Mouse (Mus musculus) CD4-positive, CD25-positive, alpha-beta regulatory T cell (primary cell): ENCODE results near the gene Xlr3b. TPM values are rescaled to one million over a fixed set of nuclear protein-coding genes. Genes with fewer than 3 reads are reported as not detected.

ENCODE experiments used
- polyA plus RNA-seq: library from polyadenylated mRNA; unstranded; fragments of 100-300 nt; shearing (Covaris generic); gene quantifications from one replicate; pipeline ENCODE4 v1.2.1, GENCODE M21; 2017

Gene Xlr3b
- polyA plus RNA-seq = 11.8 TPM

DNA sequence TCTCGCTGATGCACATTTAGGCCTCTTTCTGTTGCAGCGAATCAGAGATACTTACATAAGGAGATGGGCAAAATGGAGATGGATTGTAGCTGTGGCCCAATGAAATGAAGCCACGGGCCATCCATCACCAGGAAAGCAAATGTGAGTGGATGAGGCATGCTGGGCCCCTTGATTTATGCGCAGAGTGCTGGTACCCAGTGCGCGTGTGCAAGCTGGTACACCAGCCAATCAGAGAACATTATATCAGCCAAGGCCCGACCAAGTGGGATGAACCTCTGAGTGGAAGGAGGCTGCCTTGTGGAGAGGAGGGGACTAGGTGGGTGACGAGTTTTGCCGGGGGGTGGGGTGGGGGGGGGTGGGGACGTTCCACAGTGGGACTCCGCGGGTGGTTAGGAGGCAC, at the start of gene Xlr3b:
TSS of gene Xlr3b (plus strand) at position 274 of the 400 bp plus-strand sequence.

DNA sequence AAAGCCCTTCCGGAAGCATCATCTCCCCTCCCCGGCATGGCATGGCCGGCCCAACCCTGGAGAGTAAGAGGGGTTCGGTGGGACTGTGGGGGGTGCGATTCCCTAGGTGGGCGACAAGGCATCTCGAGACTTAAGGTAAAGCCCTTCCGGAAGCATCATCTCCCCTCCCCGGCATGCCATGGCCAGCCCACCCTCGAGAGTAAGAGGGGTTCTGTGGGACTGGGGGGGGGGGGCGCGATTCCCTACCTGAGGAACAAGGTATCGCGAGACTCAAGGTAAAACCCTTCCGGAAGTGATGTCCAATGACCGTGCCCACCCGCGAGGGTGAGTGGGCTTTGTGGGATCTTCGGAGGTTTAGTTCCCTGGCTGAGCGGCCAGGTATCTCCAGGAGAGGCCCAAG, 43.5 kb upstream of the Xlr3b start, which contains the start of gene Xlr5b:
TSS of gene Xlr5b (plus strand) at position 301 of the 400 bp plus-strand sequence.

DNA sequence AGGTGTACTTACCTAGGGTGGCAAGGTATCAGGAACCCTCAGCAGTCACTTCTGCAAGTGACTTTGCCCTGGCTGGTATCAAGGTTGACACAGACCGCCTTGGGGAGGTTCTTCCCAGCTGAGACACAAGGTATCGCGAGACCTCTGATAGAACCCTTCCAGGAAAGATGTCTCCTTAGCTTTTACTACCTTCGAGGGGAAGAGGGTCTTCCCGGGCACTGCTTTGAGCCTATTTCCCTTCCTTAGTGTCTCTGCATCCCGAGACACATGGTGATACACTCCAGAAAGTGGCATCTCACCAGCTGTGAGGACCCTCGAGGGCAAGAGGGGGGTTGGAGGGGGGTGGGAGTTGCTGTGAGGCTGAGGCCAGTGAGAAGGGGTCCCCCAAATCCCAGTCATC, 42.7 kb upstream of the Xlr3b start, which contains the start of gene DXBay18:
TSS of gene DXBay18 (minus strand) at position 101 of the 400 bp plus-strand sequence.

DNA sequence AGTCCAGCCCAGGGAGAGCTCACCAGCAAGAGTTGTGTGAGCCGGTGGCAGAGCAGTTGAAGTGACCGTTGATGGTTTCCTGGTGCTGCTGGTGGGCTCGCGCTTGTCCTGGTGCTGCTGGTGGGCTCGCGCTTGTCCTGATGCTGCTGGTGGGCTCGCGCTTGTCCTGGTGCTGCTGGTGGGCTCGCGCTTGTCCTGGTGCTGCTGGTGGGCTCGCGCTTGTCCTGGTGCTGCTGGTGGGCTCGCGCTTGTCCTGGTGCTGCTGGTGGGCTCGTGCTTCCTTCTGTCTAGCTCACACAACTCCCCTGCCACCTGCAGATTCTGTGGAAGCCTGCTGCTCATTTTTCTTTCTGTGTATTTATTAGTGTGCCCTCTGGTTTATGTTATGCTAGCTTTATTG, 15.1 kb upstream of the Xlr3b start, which contains the start of gene Spin2d:
TSS of gene Spin2d (minus strand) at position 101 of the 400 bp plus-strand sequence.

DNA sequence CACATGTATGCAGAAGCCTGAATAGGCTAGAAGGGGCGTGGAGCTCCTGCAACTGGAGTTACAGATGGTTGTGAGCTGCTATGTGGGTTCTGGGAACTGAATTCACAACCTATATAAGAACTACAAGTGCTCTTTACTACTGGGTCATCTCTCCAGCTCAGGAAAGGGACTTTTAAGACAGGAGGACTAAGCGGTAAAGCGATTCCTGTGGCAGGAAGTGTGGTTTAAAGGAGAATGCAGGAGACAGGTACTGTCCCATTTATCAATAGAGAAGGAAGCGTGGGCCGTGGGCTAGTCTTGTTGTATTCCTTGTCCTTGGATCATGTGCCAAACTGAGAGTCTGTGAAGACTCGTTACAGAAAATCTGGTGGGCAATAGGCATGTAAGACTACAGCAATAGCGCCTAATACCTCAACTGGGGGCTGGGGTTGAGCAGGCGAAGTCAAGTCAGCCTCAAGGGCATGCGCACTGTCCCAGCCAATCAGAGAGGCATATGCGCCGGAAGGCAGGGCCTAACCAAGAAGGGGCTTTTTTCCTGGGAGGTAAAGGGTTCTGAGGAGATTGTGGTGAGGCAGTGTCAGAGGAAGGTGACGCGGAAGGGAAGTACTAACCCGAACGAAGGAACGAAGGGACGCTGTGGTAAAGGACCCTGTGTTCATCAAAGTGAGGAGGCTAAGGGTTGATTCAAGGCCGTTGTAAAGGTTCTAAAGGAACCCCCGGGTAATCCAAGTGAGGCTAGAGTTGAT, 22.0 kb downstream of the Xlr3b start, which contains the start of gene Xlr4b:
TSS of gene Xlr4b (plus strand) at position 515 of the 746 bp plus-strand sequence.

DNA sequence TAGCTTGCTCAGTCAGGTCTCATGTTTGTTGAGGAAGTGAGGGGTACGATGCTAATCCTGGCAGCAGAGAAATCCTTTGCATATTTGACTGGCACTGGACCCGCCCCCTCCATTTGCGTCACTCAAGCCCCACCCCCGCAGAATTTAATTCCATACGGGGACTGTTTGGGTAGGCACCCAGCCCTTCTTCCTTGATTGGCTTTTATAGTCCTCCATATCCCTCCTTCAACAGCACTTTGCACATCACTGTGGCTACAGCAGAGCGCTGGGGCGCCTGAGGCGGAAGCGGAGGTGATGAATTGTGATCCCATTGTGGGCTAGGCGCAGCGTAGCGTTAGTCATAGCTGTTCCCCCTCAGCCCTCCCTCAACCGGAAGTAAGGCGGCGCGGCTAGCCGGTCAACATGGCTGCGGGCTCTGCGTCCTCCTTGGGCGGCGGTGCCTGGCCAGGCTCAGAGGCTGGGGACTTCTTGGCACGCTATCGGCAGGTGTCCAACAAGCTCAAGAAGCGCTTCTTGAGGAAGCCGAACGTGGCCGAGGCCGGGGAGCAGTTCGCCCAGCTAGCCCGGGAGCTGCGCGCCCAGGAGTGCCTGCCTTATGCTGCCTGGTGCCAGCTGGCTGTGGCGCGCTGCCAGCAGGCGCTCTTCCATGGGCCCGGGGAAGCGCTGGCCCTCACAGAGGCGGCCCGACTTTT, 36.1 kb downstream of the Xlr3b start, which contains the start of gene F8a:
TSS of gene F8a (plus strand) at position 378 of the 692 bp plus-strand sequence.

DNA sequence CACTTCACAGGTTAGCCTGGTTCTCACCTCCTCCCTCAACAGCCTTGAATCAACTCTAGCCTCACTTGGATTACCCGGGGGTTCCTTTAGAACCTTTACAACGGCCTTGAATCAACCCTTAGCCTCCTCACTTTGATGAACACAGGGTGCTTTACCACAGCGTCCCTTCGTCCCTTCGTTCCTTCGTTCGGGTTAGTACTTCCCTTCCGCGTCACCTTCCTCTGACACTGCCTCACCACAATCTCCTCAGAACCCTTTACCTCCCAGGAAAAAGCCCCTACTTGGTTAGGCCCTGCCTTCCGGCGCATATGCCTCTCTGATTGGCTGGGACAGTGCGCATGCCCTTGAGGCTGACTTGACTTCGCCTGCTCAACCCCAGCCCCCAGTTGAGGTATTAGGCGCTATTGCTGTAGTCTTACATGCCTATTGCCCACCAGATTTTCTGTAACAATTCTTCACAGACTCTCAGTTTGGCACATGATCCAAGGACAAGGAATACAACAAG, 50.9 kb downstream of the Xlr3b start, which contains the start of gene Xlr4c:
TSS of gene Xlr4c (minus strand) at position 310 of the 505 bp plus-strand sequence.

Other genes starting within 250 kb of the Xlr3b start
- not detected for gene Zfp185, start 204.9 kb upstream of the Xlr3b start, polyA plus RNA-seq
- gene Pnma5, start 155.1 kb upstream of the Xlr3b start, polyA plus RNA-seq = not detected
- not detected for gene Pnma3, start 127.4 kb upstream of the Xlr3b start, polyA plus RNA-seq
- gene Xlr4a, start 109.7 kb upstream of the Xlr3b start, polyA plus RNA-seq = 96.6 TPM
- gene Xlr3a, start 95.1 kb upstream of the Xlr3b start, polyA plus RNA-seq = 0.45 TPM
- gene Gm14685, start 75.2 kb upstream of the Xlr3b start, polyA plus RNA-seq = 0.28 TPM
- gene Xlr5b, start 43.4 kb upstream of the Xlr3b start, polyA plus RNA-seq = not detected
- gene DXBay18, start 42.8 kb upstream of the Xlr3b start, polyA plus RNA-seq = not detected
- gene Spin2d, start 15.2 kb upstream of the Xlr3b start, polyA plus RNA-seq = not detected
- 131 TPM for gene Xlr4b, start 22.1 kb downstream of the Xlr3b start, polyA plus RNA-seq
- 20.3 TPM for gene F8a, start 36.1 kb downstream of the Xlr3b start, polyA plus RNA-seq
- 81.2 TPM for gene Xlr4c, start 50.9 kb downstream of the Xlr3b start, polyA plus RNA-seq
- gene Xlr3c, start 73.2 kb downstream of the Xlr3b start, polyA plus RNA-seq = 0.23 TPM
- gene Xlr5a, start 100.8 kb downstream of the Xlr3b start, polyA plus RNA-seq = not detected
- gene Xlr5c, start 100.8 kb downstream of the Xlr3b start, polyA plus RNA-seq = not detected
- gene Gm45015, start 144.6 kb downstream of the Xlr3b start, polyA plus RNA-seq = not detected
- gene Zfp275, start 150.4 kb downstream of the Xlr3b start, polyA plus RNA-seq = 16.1 TPM
- gene Gm18336, start 206.5 kb downstream of the Xlr3b start, polyA plus RNA-seq = not detected
- 0.16 TPM for gene Zfp92, start 218.9 kb downstream of the Xlr3b start, polyA plus RNA-seq
- gene Trex2, start 243.1 kb downstream of the Xlr3b start, polyA plus RNA-seq = not detected